Mouse (Mus musculus): ENCODE measurements around the gene Bsg. TPM values are rescaled to one million over a fixed set of nuclear protein-coding genes. Genes with fewer than 3 reads are reported as not detected.
A peak's percentile ranks its signal among the peaks of the same experiment; 100 is the strongest.
"Not testable (repeated sequence)": the region's sequence is repeated elsewhere in the genome, so short reads cannot be mapped to it uniquely, and the experiment has no call there.

The Bsg gene
- total RNA-seq, 2 experiments from 2014 or later: 697 to 706 TPM

- DNase-seq (ENCODE audit: extremely low spot score in 1 of 2, low spot score in 2 of 2): no peak
- intact Hi-C loops (cut with DNase I): no loop called here
These were observed 42.5 kb downstream of the Bsg start for GRCm38 (mm10) chr10:79746774-79747151.

GRCm38 (mm10) chr10:79748496-79748895 lies 44.2 kb downstream of the Bsg start:
- DNase-seq (ENCODE audit: extremely low spot score in 1 of 2, low spot score in 2 of 2): no peak
- intact Hi-C loops (cut with DNase I): no loop called here

- peak in 1 of 2 experiments; percentile 87 for DNase-seq (ENCODE audit: extremely low spot score in 1 of 2, low spot score in 2 of 2)
- intact Hi-C loops (cut with DNase I): no loop called here
These were observed 50.7 kb downstream of the Bsg start, which contains the start of gene Fgf22 for GRCm38 (mm10) chr10:79754856-79755516. Fgf22 (plus strand) TSS chr10:79755076.

GRCm38 (mm10) chr10:79755854-79756253 lies 51.6 kb downstream of the Bsg start:
- intact Hi-C loops (cut with DNase I): no loop called here
- DNase-seq (ENCODE audit: extremely low spot score in 1 of 2, low spot score in 2 of 2): no peak

DNA sequence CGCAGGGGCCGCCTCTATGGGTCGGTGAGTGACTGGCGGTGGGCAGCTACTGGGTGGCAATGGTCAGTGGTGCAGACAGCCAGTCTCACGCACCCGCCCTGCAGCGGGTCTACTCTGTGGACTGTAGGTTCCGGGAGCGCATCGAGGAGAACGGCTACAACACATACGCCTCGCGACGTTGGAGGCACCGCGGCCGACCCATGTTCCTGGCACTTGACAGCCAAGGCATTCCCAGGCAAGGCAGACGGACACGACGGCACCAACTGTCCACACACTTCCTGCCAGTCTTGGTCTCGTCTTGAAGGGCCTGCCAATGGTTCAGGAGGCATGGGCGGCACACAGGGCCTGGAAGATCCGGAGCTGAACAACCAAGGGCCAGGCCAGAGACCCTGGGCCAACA lies 52.4 kb downstream of the Bsg start:
- DNase-seq (ENCODE audit: extremely low spot score in 1 of 2, low spot score in 2 of 2): peak in 1 of 2 experiments; percentile 26
- intact Hi-C loops (cut with DNase I): no loop called here

GRCm38 (mm10) chr10:79759675-79760074 lies 55.4 kb downstream of the Bsg start:
- DNase-seq (ENCODE audit: extremely low spot score in 1 of 2, low spot score in 2 of 2); intact Hi-C loops (cut with DNase I): not testable (repeated sequence)

- no peak for DNase-seq (ENCODE audit: extremely low spot score in 1 of 2, low spot score in 2 of 2)
- intact Hi-C loops (cut with DNase I): no loop called here
These were observed 56.4 kb downstream of the Bsg start for GRCm38 (mm10) chr10:79760603-79761143.

Other genes with a start within 250 kb of the Bsg start
- not detected for gene Vmn2r83, start 235.8 kb upstream of the Bsg start, total RNA-seq (2021)
- 1 to 10 TPM; 3.2 to 3.7 TPM for gene Plpp2, start 170.7 kb upstream of the Bsg start, total RNA-seq (2021)
- gene Mier2, start 149.3 kb upstream of the Bsg start, total RNA-seq (2021): 10 to 100 TPM; 47.5 to 50.2 TPM
- not detected for gene Theg, start 117.2 kb upstream of the Bsg start, total RNA-seq (2021)
- gene C2cd4c, start 90.5 kb upstream of the Bsg start, total RNA-seq (2021): 10 to 100 TPM; 13.3 to 14.2 TPM
- gene Shc2, start 66.6 kb upstream of the Bsg start, total RNA-seq (2021): 10 to 100 TPM; 47.1 to 50.7 TPM
- gene Odf3l2, start 58.8 kb upstream of the Bsg start, total RNA-seq (2021): under 1 TPM; 0.39 to 0.73 TPM
- under 1 TPM; 0.47 to 0.49 TPM for gene Madcam1, start 39.9 kb upstream of the Bsg start, total RNA-seq (2021)
- 10 to 100 TPM; 69.6 to 72.6 TPM for gene Tpgs1, start 35.1 kb upstream of the Bsg start, total RNA-seq (2021)
- 10 to 100 TPM; 64.9 to 66.8 TPM for gene Cdc34, start 22.3 kb upstream of the Bsg start, total RNA-seq (2021)
- gene Gzmm, start 15.5 kb upstream of the Bsg start, total RNA-seq (2021): 1 to 10 TPM; 1.2 to 1.5 TPM
- 10 to 100 TPM; 75.5 to 80.0 TPM for gene Hcn2, start 12.1 kb downstream of the Bsg start, total RNA-seq (2021)
- 10 to 100 TPM; 40.1 to 43.7 TPM for gene Polrmt, start 42.1 kb downstream of the Bsg start, total RNA-seq (2021)
- gene Fgf22, start 50.6 kb downstream of the Bsg start, total RNA-seq (2021): 1 to 10 TPM; 1.9 to 3.0 TPM
- gene Rnf126, start 62.5 kb downstream of the Bsg start, total RNA-seq (2021): 10 to 100 TPM; 90.7 to 95.8 TPM
- gene Fstl3, start 72.8 kb downstream of the Bsg start, total RNA-seq (2021): 1 to 10 TPM; 1.7 to 2.6 TPM
- under 1 TPM; 0.32 to 0.54 TPM for gene Prss57, start 86.5 kb downstream of the Bsg start, total RNA-seq (2021)
- 100 to 1,000 TPM; 430 to 432 TPM for gene Palm, start 89.1 kb downstream of the Bsg start, total RNA-seq (2021)
- gene Misp, start 116.5 kb downstream of the Bsg start, total RNA-seq (2021): under 1 TPM; 0.30 to 0.51 TPM
- 10 to 100 TPM; 58.2 to 62.2 TPM for gene Ptbp1, start 149.9 kb downstream of the Bsg start, total RNA-seq (2021)
- 1 to 10 TPM; 4.5 to 5.2 TPM for gene Prtn3, start 170.0 kb downstream of the Bsg start, total RNA-seq (2021)
- gene Plppr3, start 170.1 kb downstream of the Bsg start, total RNA-seq (2021): 100 to 1,000 TPM; 135 to 142 TPM
- gene Elane, start 181.8 kb downstream of the Bsg start, total RNA-seq (2021): not detected
- not detected for gene Cfd, start 186.4 kb downstream of the Bsg start, total RNA-seq (2021)
- gene Med16, start 204.4 kb downstream of the Bsg start, total RNA-seq (2021): 10 to 100 TPM; 55.4 to 61.9 TPM
- gene Gm26602, start 206.4 kb downstream of the Bsg start, total RNA-seq (2021): not detected
- gene Kiss1r, start 212.5 kb downstream of the Bsg start, total RNA-seq (2021): 1 to 10 TPM; 6.8 to 8.4 TPM
- gene R3hdm4, start 216.7 kb downstream of the Bsg start, total RNA-seq (2021): 100 to 1,000 TPM; 389 to 406 TPM
- 1 to 10 TPM; 6.0 to 7.1 TPM for gene Arid3a, start 222.6 kb downstream of the Bsg start, total RNA-seq (2021)